Mouse (Mus musculus): ENCODE data around the gene Ppm1a.
"Not testable (repeated sequence)": the region's sequence is repeated elsewhere in the genome, so short reads cannot be mapped to it uniquely, and the experiment has no call there.

Ppm1a gene

DNA sequence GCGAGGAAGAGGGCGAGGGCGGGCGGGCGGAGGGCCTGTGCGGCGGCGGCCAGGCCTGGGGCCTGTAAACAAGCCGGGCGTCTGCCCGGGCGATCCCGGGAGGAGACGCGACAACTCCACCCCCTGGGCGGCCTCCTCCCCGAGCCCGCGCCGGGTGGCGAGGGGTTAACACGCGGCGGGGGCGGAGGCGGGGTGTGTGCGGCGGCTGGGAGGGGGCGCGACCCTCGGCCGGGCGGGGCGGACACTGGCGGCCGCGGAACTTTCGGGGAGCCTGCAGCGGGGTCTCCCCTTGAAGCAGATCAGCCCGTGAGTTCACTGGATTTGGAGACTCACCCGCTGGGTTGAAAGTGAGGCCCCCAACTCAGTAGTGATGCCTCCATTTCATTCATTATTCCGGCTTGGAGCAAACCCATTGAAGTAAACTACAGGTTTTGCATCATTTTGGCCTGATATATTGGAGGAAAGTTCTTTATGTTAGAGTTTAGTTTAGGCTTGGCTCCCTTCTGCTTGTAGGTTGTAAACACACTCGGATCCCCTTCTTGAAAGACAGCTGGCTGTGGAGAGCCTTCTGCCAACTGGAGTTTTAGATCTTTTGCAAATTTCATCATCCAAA is 4.5 kb downstream of the Ppm1a start:
- peak; percentile 89 for DNase-seq

DNA sequence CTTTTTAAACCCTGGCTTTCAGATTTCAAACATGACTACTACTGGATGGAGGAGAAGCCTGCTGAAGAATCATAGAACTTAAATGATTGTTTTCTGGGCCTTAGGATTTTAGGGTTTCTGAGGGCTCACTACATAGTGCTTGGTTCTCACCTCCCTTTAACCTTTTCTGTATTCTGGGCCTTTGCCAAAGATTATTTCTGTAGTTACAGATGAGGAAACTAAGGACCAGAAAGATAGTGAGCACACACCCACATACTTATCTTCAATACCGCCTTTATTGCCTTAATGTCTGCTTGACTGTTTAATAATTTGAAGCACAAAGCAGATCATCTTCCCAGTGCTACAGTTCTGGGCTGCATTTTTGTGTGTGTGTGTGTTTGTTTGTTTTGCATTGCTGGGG is 5.2 kb downstream of the Ppm1a start:
- no peak for DNase-seq

DNA sequence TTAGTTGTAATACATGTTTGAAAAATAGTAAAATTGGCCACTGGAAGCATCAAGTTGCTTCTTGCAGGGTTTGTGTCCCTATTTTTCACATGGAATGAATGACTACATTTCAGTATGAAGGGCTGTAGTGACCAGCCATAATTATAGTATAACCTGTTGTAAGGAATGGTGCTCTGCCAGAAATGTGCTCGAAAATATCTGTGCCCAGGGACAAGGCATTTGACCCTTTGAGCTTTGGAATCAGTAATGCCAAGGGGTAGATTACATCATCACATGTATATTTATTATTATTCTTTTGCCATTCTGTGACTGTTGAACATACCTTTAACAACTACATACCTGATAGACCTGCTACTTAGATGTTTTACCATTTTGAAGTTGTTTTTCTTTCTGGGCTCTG is 5.9 kb downstream of the Ppm1a start:
- no peak for DNase-seq

GRCm38 (mm10) chr12:72767809-72768208 is 10.6 kb downstream of the Ppm1a start:
- no peak for DNase-seq

- no peak for DNase-seq
These were observed 11.0 kb downstream of the Ppm1a start for GRCm38 (mm10) chr12:72768230-72768629.

DNA sequence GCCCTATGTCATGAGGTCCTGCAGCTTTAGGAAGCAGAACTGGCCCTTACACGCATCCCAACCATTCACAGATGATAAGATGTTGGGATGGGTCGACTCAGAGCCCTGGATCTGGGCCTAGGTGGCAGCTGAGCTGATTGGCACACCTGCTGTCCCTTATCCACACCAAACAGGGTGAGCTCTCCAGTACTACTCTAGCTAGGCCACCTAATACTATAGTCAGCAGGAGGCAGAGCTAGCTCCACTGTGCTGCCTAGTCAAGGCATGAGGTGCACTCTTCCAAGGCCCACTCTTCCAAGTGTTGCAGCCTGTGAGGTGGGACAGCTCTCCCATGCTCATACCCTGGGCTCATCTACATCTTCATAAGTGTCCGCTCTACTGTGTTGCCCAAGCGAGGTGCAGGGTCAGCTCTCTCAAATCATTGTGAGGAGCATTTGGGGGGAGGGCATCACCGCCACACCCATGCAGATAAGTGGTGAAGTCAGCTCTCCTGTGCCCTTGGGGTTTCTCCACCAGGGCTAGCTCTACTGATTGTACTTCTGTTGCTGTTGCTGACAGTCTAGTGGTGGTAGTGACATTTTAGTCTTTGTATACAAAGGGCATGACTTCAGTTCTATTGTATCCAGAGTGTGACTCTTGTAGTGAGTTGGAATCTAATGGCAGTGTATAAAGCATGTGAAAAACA is 12.4 kb downstream of the Ppm1a start:
- no peak for DNase-seq

- DNase-seq = no peak
These were observed 13.9 kb downstream of the Ppm1a start for GRCm38 (mm10) chr12:72771153-72771552.

DNA sequence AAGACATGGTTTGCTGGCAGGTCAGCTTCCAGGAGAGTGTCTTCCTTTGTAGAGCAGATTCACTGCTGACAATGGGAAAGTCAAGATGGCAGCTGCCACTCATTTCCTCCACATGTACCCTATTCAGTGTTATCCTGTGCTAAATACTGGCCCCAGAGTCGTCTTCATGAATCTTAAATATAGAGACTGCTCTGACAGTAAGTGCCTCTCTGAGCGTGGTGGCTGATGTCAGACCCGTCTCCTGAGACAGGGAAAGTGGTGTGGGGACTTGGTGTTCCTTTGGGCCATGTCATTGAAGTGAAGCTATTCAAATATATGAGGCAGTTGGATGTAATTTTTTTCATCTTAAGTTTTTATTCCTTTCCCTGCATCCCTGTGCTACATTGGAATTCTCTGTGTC is 14.5 kb downstream of the Ppm1a start:
- no peak for DNase-seq

- DNase-seq = no peak
These were observed 16.7 kb downstream of the Ppm1a start for GRCm38 (mm10) chr12:72773921-72774320.

DNA sequence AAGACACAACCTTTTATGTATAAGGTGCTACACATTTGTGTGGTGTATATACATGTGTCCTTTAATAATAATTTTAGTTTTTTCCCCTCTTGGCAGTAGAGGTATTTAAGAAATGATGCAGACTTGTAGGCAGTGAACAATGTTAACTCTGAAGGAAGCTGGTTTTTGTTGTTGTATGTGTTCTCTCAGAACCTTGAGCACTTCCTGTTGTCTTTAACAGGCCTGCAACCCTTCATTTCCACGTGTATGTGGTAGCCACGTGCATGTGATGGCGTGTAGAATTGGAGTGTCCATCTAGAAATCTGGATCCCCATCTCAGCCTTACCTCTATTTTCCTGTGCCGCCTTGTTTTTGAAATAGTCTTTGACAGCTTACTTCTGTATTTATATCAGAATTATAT is 20.0 kb downstream of the Ppm1a start:
- DNase-seq = no peak

DNA sequence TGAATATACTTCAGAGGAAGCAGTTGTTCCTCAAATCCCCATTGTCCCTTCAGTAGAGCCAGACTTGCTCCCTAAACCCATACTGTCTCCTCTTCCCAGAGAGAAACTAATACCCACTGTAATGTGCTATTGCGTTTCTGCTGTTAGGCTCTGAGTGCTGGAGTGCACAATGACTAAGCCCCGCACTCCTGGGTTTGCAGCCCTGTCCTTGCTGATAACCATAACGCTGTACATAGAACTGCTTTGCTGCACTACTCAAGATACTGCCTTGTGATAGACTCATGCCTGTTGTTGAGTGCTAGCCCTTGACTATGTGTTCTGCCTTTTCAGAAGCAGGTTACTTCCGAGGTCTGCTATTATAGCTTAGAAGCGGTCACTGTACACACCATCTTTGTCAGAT is 22.9 kb downstream of the Ppm1a start:
- peak; percentile 59 for DNase-seq

DNA sequence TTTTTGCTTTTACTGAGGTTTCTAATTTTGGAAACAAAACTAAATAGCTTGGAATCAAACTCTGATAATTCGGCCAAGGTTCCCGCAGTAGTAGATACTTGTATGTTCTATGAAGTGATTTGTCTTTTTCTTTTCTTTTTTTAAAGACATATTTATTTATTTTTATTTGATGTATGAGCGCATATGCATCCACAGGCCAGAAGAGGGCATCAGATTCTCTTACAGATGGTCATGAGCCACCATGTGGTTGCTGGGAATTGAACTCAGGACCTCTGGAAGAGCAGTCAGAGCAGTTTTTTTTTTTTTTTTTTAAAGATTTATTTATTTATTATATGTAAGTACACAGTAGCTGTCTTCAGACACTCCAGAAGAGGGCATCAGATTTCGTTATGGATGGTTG is 25.5 kb downstream of the Ppm1a start:
- DNase-seq = not testable (repeated sequence)

- DNase-seq = no peak
These were observed 28.1 kb downstream of the Ppm1a start for GRCm38 (mm10) chr12:72785183-72785930.

- no peak for DNase-seq
These were observed 29.3 kb downstream of the Ppm1a start for GRCm38 (mm10) chr12:72786551-72786950.

DNA sequence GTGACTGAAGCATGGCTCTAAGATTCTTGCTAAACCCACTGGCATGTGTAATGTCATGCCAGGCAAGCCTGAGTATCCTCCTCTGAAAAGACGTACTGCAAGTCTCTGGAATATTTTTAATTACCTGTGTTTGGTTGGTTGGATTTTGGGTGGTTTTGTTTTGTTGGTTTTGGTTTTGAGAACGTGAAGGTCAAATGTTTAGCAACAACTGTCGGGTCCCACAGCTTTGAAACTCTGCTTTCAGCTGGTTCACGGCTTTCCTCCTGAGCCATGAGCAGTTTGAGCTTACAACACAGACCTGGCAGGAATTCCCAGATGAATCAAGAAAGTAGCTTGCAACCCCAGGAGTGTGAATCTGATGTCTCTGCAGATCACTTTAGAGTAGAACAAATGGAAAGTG is 29.7 kb downstream of the Ppm1a start:
- DNase-seq = no peak

GRCm38 (mm10) chr12:72790538-72790937 is 33.3 kb downstream of the Ppm1a start:
- DNase-seq = peak; percentile 75

- no peak for DNase-seq
These were observed 35.3 kb downstream of the Ppm1a start for GRCm38 (mm10) chr12:72792320-72793091.

- DNase-seq = no peak
These were observed 36.7 kb downstream of the Ppm1a start for GRCm38 (mm10) chr12:72793983-72794382.

- DNase-seq = peak; percentile 11
These were observed 52.5 kb downstream of the Ppm1a start for GRCm38 (mm10) chr12:72809798-72810197.

DNA sequence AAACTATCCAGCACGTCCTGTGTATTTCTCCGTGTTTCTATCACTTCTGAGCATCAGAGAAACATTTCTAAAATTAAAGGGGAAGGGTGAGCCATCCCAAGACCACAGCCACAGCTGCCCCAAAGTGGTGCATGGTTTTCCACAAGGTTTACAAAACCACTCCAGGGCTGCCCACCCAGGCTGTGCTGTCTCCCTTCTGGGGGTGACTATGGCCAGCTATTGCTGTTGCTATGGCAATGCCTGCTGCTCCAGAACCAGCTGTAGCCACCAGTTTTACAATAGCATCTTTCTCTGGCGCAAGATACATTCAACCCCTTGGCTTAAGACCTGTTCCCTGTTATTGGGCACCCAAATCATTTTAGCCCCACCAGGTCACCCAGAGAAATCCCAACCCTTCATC is 54.3 kb downstream of the Ppm1a start:
- DNase-seq = no peak

DNA sequence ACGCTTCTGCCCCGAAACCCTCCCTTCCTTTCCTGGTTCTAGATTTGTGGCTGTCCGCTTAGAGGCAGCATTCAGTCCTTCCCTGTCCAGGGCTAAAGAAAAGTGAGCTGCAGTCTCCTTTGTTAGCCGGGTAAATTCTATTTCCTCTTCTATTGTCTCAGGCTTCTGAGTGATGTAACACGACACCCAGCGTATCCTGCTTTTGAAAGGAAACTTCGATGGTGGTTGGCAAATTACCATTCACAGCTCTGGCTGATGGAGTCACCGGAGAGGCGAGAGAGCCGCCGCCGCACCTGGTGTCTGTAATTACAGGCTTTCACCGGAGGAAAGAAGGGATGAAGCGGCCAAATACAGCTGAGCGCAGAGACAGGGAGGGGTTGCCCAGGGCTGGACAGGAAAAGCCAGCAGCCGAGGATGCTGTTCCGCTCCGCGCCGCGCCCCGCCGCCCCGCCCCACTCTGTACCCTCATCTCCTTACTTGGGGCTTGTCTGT is 63.7 kb downstream of the Ppm1a start:
- DNase-seq = peak; percentile 10

- DNase-seq = no peak
These were observed 64.3 kb downstream of the Ppm1a start for GRCm38 (mm10) chr12:72821589-72821988.

GRCm38 (mm10) chr12:72825656-72826055 is 68.4 kb downstream of the Ppm1a start:
- DNase-seq = no peak
